Mouse (Mus musculus) brown adipose tissue, adult 24 weeks (tissue): ENCODE results near the gene Pdzk1. TPM values are rescaled to one million over a fixed set of nuclear protein-coding genes. Genes with fewer than 3 reads are reported as not detected.

Experiments used
- H3K27ac ChIP-seq: fragments of 200-500 bp; replicated peaks from 2 replicates; pipeline ENCODE4 v1.5.1; 2012; ENCODE audit warnings: low read depth, mild to moderate bottlenecking, low read length
- H3K4me1 ChIP-seq: fragments of 200-500 bp; 2 replicates; pipeline ENCODE4 v1.6.1; 2012; ENCODE audit warnings: low read length, mixed read lengths; ENCODE audit not compliant: control insufficient read depth, insufficient read depth, insufficient read length
- H3K4me3 ChIP-seq: fragments of 200-500 bp; 2 replicates; pipeline ENCODE4 v1.5.1; 2012; ENCODE audit warnings: low read depth, mild to moderate bottlenecking, low read length, moderate library complexity; ENCODE audit not compliant: insufficient read depth
- polyA plus RNA-seq: library from polyadenylated mRNA; stranded (reverse); fragments of >200 nt; gene quantifications from 2 replicates; pipeline ENCODE4 v1.2.4, GENCODE M21; 2012; ENCODE audit not compliant: missing spikeins, insufficient read depth, insufficient read length

Pdzk1 gene
- polyA plus RNA-seq: not detected in 2 replicates

DNA sequence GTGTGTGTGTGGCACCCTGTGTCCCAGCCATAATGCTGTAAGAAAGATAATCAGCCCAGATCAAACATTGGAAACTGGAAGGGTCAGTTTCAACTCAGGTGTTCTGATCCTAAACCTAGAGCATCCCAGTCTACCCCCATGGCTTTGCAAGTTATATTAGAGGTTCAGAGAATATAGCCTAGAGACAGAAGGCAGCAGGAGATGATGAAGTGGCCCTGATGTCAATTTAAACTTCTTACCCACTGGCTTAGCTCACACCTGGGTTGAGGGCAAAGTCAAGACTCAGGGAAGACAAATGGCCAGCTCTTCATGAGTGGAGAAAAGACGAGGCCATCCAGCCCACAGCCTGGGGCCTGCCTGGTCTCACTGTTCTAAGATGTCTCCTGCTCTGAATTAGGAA, at the start of gene Pdzk1, which contains the start of gene Cd160:
TSS of gene Pdzk1 (plus strand) at position 301 of the 400 bp plus-strand sequence.
TSS of gene Cd160 (minus strand) at position 368 of the 400 bp plus-strand sequence.
- Histone ChIP-seq H3K27ac (no peak within 1 kb of the TSS), H3K4me3 (no peak within 1 kb of the TSS), H3K4me1 (no peaks in the 10 kb centered on the region)

GRCm38 (mm10) chr3:96782236-96782635, 46.8 kb upstream of the Pdzk1 start:
- H3K4me1 ChIP-seq: no peaks in the 10 kb centered on the region
- no peak overlapping the region for H3K4me3 ChIP-seq
- H3K27ac ChIP-seq: no peak overlapping the region

- no peak overlapping the region for H3K4me3 ChIP-seq
- H3K4me1 ChIP-seq: no peaks in the 10 kb centered on the region
- no peak overlapping the region for H3K27ac ChIP-seq
Measured at GRCm38 (mm10) chr3:96787784-96788183, 41.3 kb upstream of the Pdzk1 start.

- no peak overlapping the region for H3K27ac ChIP-seq
- no peaks in the 10 kb centered on the region for H3K4me1 ChIP-seq
- no peak overlapping the region for H3K4me3 ChIP-seq
Measured at GRCm38 (mm10) chr3:96788506-96788905, 40.6 kb upstream of the Pdzk1 start.

DNA sequence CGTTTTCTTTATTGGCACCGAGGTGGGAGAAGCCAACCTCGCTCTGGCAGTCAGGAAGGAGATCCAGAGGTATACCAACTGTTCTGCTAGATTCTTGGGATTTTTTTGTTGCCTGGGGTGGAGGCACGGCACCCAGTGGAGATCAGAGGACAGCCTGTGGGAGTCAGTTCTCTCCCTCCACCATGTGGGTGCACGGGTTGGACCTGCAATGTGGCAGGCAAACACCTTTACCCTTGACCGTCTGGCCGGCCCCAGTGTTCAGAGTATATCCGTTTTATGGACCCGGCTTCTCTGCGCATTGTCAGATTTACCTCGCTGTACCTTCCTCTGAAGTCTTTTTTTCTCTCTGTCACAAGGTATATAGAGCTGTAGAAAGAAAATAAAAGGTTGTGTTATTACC, 28.8 kb upstream of the Pdzk1 start:
- H3K4me1 ChIP-seq: no peaks in the 10 kb centered on the region

DNA sequence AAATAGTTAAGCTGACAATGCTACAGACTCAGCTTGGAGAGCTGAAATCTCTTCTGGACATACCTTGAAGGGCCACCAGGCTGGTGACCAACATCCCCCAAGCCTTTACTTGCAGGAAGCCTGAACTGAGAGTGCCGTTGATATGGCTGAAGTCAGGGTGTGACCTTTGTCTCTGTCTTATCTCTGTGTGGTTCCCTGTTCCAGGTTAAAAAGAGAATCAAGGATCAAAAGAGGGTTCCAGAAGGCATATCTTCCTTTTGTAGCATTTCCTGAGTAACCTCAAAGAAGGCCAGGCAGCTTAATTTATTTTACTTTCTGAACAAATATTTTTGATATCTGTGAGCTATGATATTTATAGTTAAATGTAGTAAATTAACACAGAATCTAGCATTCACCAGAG, 26.9 kb upstream of the Pdzk1 start:
- no peak overlapping the region for H3K4me3 ChIP-seq
- no peak overlapping the region for H3K27ac ChIP-seq
- no peaks in the 10 kb centered on the region for H3K4me1 ChIP-seq

More for the DNA sequence above, 28.8 kb upstream of the Pdzk1 start:
- no peak overlapping the region for H3K4me3 ChIP-seq
- no peak overlapping the region for H3K27ac ChIP-seq

- Histone ChIP-seq H3K4me3 (no peak overlapping the region), H3K4me1 (no peaks in the 10 kb centered on the region), H3K27ac (no peak overlapping the region)
Measured at GRCm38 (mm10) chr3:96808136-96808535, 20.9 kb upstream of the Pdzk1 start.

DNA sequence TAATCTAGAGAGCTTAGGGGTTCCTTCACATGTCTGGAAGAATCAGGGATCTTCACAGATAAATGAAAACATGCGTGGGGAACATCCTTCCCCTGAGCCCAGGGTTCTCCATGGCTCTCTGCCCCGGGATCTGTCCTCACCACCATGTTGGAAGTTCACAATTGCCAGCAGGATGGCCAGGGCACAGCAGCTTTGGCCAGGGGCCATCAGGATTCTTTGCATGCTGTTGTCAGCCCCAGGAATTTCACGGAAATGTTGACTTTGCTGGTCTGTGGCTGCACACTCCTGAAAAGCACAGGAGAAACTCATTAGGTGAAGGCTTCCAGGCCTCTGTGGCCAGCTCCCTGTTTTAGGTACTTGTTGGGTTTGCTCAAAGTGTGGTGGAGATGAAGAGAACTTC, 20.4 kb upstream of the Pdzk1 start:
- no peaks in the 10 kb centered on the region for H3K4me1 ChIP-seq
- no peak overlapping the region for H3K27ac ChIP-seq
- no peak overlapping the region for H3K4me3 ChIP-seq

GRCm38 (mm10) chr3:96811232-96811631, 17.9 kb upstream of the Pdzk1 start:
- Histone ChIP-seq H3K4me1 (no peaks in the 10 kb centered on the region), H3K27ac (no peak overlapping the region), H3K4me3 (no peak overlapping the region)

DNA sequence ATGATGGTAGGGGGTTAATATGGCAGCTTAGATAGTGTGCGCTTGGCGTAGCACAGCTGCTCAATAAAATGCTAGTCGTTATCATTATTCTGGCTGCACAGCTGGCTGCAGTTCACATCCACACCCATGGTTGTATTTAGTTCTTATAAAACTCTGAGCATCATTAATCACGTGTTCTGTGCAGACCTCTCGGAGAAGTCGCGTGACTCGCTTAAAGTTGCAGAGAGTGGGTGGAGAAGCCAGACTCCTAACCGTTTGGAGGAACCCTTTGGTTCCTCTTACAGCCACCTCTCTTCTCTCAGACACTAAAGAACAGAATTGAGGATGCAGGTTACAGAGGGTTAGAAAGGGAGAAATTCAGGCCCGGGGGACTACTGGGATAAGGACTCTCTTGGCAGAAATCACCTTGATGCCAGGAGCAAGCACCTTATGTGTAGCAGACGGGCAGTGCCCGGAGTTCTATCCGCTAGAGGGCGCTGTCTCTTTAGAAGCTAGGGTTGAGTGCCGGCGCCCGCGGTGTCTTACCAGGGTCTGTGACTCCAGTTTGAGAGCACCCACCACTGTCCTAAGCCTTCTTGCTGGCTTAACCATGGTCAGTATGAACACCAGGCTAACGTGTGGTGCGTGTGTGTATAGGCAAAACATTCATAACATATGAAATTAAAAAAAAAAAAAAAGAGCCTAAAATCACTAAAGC, 16.5 kb upstream of the Pdzk1 start:
- no peak overlapping the region for H3K27ac ChIP-seq
- H3K4me1 ChIP-seq: no peaks in the 10 kb centered on the region
- peak overlapping the region; percentile 30; the same call in 1 of the 2 replicates for H3K4me3 ChIP-seq

GRCm38 (mm10) chr3:96813106-96813505, 16.0 kb upstream of the Pdzk1 start:
- Histone ChIP-seq H3K4me1 (no peaks in the 10 kb centered on the region), H3K27ac (no peak overlapping the region), H3K4me3 (no peak overlapping the region)

GRCm38 (mm10) chr3:96813591-96814244, 15.4 kb upstream of the Pdzk1 start:
- H3K27ac ChIP-seq: no peak overlapping the region
- no peak overlapping the region for H3K4me3 ChIP-seq
- no peaks in the 10 kb centered on the region for H3K4me1 ChIP-seq

DNA sequence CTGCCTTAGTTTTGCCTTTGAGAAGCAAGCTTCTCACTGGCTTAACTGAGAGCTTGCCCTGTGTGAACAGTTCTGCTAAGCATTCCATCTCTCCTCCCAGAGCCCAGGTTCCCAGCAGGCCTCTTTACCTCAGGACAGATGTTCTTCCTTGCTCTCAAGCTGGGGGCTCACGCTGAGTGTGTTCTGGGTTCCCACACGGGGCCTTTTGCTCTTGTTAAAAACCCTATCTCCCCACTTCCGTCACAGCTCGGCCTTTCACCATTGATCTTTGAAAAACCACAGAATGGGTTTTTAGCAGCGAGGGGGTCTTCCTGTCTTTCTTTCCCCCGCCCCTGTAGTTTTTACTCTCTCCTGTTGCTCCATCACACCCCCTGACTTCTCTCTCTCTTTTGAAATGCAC, 14.7 kb upstream of the Pdzk1 start:
- no peaks in the 10 kb centered on the region for H3K4me1 ChIP-seq
- no peak overlapping the region for H3K4me3 ChIP-seq
- no peak overlapping the region for H3K27ac ChIP-seq

- H3K4me1 ChIP-seq: no peaks in the 10 kb centered on the region
- H3K4me3 ChIP-seq: no peak overlapping the region
- H3K27ac ChIP-seq: no peak overlapping the region
Measured at GRCm38 (mm10) chr3:96820116-96820915, 8.8 kb upstream of the Pdzk1 start.

GRCm38 (mm10) chr3:96821581-96821980, 7.5 kb upstream of the Pdzk1 start:
- no peak overlapping the region for H3K27ac ChIP-seq
- no peaks in the 10 kb centered on the region for H3K4me1 ChIP-seq
- H3K4me3 ChIP-seq: no peak overlapping the region
